ENCODE assay signal across 21 mouse cellular contexts in the genomic region with DNA sequence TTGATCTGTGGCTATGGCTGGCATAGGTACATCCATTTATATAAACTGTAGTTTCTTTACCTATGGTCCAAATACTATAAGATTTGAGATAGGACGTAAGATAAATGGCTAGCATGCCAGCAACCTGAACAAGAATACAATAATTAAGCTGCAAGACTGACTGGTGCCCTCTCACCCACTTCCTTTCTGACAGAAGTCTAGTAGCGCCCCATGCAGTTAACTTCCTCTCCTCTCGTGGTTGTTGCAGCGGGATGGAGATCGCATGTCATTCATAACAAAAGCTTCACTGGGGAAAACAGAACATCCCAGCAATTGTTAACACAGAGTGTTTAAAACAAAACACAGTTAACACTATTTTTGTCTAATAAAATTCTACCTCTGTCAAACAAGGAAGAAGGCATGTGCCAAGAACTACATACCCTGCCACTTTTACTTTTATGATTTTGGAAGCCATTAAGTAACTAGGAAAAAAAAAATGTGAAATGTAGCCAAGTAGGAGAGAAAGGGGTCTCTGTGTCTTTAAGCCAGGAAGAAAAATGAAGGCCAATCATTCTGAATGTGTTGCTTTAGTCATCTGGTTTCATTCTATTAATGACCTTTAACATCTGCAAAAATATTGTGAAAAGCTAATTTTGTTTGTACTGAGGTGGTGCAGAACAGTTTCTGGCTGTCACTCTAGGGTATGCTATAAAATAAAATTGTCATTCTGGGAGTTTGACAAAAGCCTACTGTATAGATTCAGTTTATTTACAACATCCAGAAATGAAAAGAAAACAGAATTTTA.
A peak's percentile ranks its signal among the peaks of the same experiment; 100 is the strongest.
DNase-seq lines count a peak whose midpoint lies in the region; ATAC-seq and TF ChIP-seq lines count a peak whose summit lies in the region.
"Had no signal": no experiment of that assay in that cellular context is flagged by ENCODE, and none has a peak within 500 bp of the region (broad histone marks: within the 10 kb centered on the region; RNA-seq: fewer than 3 reads in every experiment).

No protein-coding gene starts in this region.

- no peaks in the 10 kb centered on the region for H3K27me3 ChIP-seq in kidney, postnatal 0 days (ENCODE audit: insufficient read depth, low read length)
- H3K27me3 ChIP-seq in embryonic facial prominence, embryonic 14.5 days (replicated peaks; ENCODE audit: control insufficient read depth, insufficient read depth, low read length), result no peaks in the 10 kb centered on the region
- H3K27me3 ChIP-seq in limb, embryonic 12.5 days, result no peaks in the 10 kb centered on the region
- no peaks in the 10 kb centered on the region for H3K27me3 ChIP-seq in midbrain, postnatal 0 days (ENCODE audit: insufficient read depth, low read length)
- H3K27me3 ChIP-seq: megakaryocyte, embryonic 14.5 days had no signal

- H3K4me2 ChIP-seq in kidney, postnatal 0 days (ENCODE audit: low read length), result no peak overlapping the region
- H3K4me2 ChIP-seq in embryonic facial prominence, embryonic 14.5 days (ENCODE audit: low read depth, low read length), result no peak overlapping the region
- H3K4me2 ChIP-seq in limb, embryonic 12.5 days, result no peak overlapping the region
- H3K4me2 ChIP-seq in midbrain, postnatal 0 days (ENCODE audit: low read depth, low read length, poor library complexity, severe bottlenecking), result no peak overlapping the region

- no peaks in the 10 kb centered on the region for H3K4me1 ChIP-seq in kidney, postnatal 0 days (replicated peaks; ENCODE audit: insufficient read depth, low read length)
- no peaks in the 10 kb centered on the region for H3K4me1 ChIP-seq in embryonic facial prominence, embryonic 14.5 days (ENCODE audit: control insufficient read depth, insufficient read depth, low read length)
- H3K4me1 ChIP-seq in limb, embryonic 12.5 days (replicated peaks), result no peaks in the 10 kb centered on the region; the same call in 1 of the 2 replicates
- no peaks in the 10 kb centered on the region for H3K4me1 ChIP-seq in midbrain, postnatal 0 days (ENCODE audit: insufficient read depth, low read length)

- H3K9ac ChIP-seq in kidney, postnatal 0 days (ENCODE audit: low read depth, low read length), result no peak overlapping the region
- no peak overlapping the region for H3K9ac ChIP-seq in embryonic facial prominence, embryonic 14.5 days (ENCODE audit: low read depth, low read length)
- no peak overlapping the region for H3K9ac ChIP-seq in limb, embryonic 12.5 days (replicated peaks)
- no peak overlapping the region for H3K9ac ChIP-seq in midbrain, postnatal 0 days (replicated peaks; ENCODE audit: low read length, poor library complexity, severe bottlenecking)
- H3K9ac ChIP-seq: liver, postnatal 0 days had no signal

- WGBS in kidney, postnatal 0 days, result 36% methylated on average over 5 of the region's 5 CpGs
- 39% methylated on average over 5 of the region's 5 CpGs for WGBS in embryonic facial prominence, embryonic 14.5 days
- WGBS in limb, embryonic 12.5 days, result 53% methylated on average over 5 of the region's 5 CpGs
- WGBS in midbrain, postnatal 0 days, result 70% methylated on average over 5 of the region's 5 CpGs

- ATAC-seq in kidney, postnatal 0 days (replicated peaks; ENCODE audit: low FRiP score, low read depth), result no peak
- peak; percentile 79 for ATAC-seq in CD4-positive, CD25-positive, alpha-beta regulatory T cell, adult 4 months
- no peak for ATAC-seq in embryonic facial prominence, embryonic 14.5 days (ENCODE audit: low read depth)
- peak; percentile 73; the same call in 1 of the 2 replicates for ATAC-seq in limb, embryonic 12.5 days (ENCODE audit: insufficient number of reproducible peaks, insufficient read depth, low FRiP score, low TSS enrichment, low read depth)
- ATAC-seq in midbrain, postnatal 0 days (ENCODE audit: low FRiP score), result no peak
- ATAC-seq: hindbrain, embryonic 16.5 days; liver, postnatal 0 days had no signal

- H3K36me3 ChIP-seq in kidney, postnatal 0 days (ENCODE audit: insufficient read depth, low read length), result no peaks in the 10 kb centered on the region
- H3K36me3 ChIP-seq in embryonic facial prominence, embryonic 14.5 days (ENCODE audit: control insufficient read depth, insufficient read depth, low read length), result no peaks in the 10 kb centered on the region
- H3K36me3 ChIP-seq in limb, embryonic 12.5 days, result no peaks in the 10 kb centered on the region
- H3K36me3 ChIP-seq in midbrain, postnatal 0 days (ENCODE audit: insufficient read depth, low read length), result no peaks in the 10 kb centered on the region

- TF ChIP-seq CTCF in kidney, postnatal 0 days (IDR thresholded peaks at IDR 0.05; ENCODE audit: low read depth), result no peak
- TF ChIP-seq CTCF in midbrain, postnatal 0 days (IDR thresholded peaks at IDR 0.05), result no peak

- H3K4me3 ChIP-seq in kidney, postnatal 0 days (replicated peaks; ENCODE audit: low read depth, low read length), result no peak overlapping the region
- no peak overlapping the region for H3K4me3 ChIP-seq in embryonic facial prominence, embryonic 14.5 days (ENCODE audit: low read depth, low read length)
- no peak overlapping the region for H3K4me3 ChIP-seq in limb, embryonic 12.5 days (replicated peaks)
- no peak overlapping the region for H3K4me3 ChIP-seq in midbrain, postnatal 0 days (ENCODE audit: low read depth, low read length)
- H3K4me3 ChIP-seq: gastrocnemius, adult 2 months; megakaryocyte, embryonic 14.5 days; myocyte had no signal

- DNase-seq in kidney, postnatal 0 days (ENCODE audit: low spot score), result peak; percentile 41
- no peak for DNase-seq in kidney, adult 9 months
- peak; percentile 27 for DNase-seq in embryonic facial prominence, embryonic 14.5 days (ENCODE audit: low spot score)
- DNase-seq in midbrain, postnatal 0 days (ENCODE audit: low spot score), result no peak
- DNase-seq in right cerebral cortex, postnatal 36 days (ENCODE audit: low spot score in 2 of 2), result no peak
- DNase-seq in natural killer cell, adult 2 months (ENCODE audit: low spot score in 2 of 2), result no peak
- DNase-seq: cerebellum, adult 2 months; gastrocnemius, adult 2 months; heart, adult 11 months; heart, postnatal 36 days; kidney, adult 18-20 months; liver, postnatal 0 days; lung, postnatal 14 days; midbrain, embryonic 14.5 days; right cerebral cortex, postnatal 4 days; thymus, postnatal 4 days had no signal

- H3K27ac ChIP-seq in kidney, postnatal 0 days, result no peak overlapping the region
- H3K27ac ChIP-seq in embryonic facial prominence, embryonic 14.5 days (replicated peaks; ENCODE audit: low read depth, low read length), result no peak overlapping the region; the same call in 1 of the 2 replicates
- H3K27ac ChIP-seq in limb, embryonic 12.5 days, result peak overlapping the region; percentile 78; the same call in 1 of the 2 replicates
- no peak overlapping the region for H3K27ac ChIP-seq in midbrain, postnatal 0 days (ENCODE audit: low read depth, low read length)
- H3K27ac ChIP-seq: gastrocnemius, adult 2 months had no signal

- no peaks in the 10 kb centered on the region for H3K9me3 ChIP-seq in kidney, postnatal 0 days (replicated peaks; ENCODE audit: low read length)
- no peaks in the 10 kb centered on the region for H3K9me3 ChIP-seq in embryonic facial prominence, embryonic 14.5 days (ENCODE audit: control insufficient read depth, low read length)
- no peaks in the 10 kb centered on the region for H3K9me3 ChIP-seq in limb, embryonic 12.5 days
- H3K9me3 ChIP-seq in midbrain, postnatal 0 days (ENCODE audit: low read length), result no peaks in the 10 kb centered on the region
- H3K9me3 ChIP-seq: megakaryocyte, embryonic 14.5 days had no signal

Comparison
In these comparisons a context has a peak if more than half of its experiments do, and no peak if none do; other contexts are left out.
1. DNase-seq: peak in kidney, postnatal 0 days (single experiment) and embryonic facial prominence, embryonic 14.5 days (single experiment); none in kidney, adult 9 months (single experiment), midbrain, postnatal 0 days (single experiment), right cerebral cortex, postnatal 36 days (0 of 2) and natural killer cell, adult 2 months (0 of 2).
2. ATAC-seq: peak in CD4-positive, CD25-positive, alpha-beta regulatory T cell, adult 4 months (single experiment) and limb, embryonic 12.5 days (single experiment); none in kidney, postnatal 0 days (single experiment), embryonic facial prominence, embryonic 14.5 days (single experiment) and midbrain, postnatal 0 days (single experiment).